Mouse (Mus musculus) gastrocnemius, adult 18-20 months (tissue): ENCODE results near the gene Ccdc27. TPM values are rescaled to one million over a fixed set of nuclear protein-coding genes. Genes with fewer than 3 reads are reported as not detected.

Experiments used
- total RNA-seq, 2 experiments: library from RNA; stranded (reverse); gene quantifications; 2 replicates each; pipeline ENCODE4 v1.2.3; 2021

The Ccdc27 gene
- total RNA-seq, 2 experiments from 2014 or later = not detected

Other genes with a start within 250 kb of the Ccdc27 start
- gene A430005L14Rik, start 85.4 kb downstream of the Ccdc27 start, total RNA-seq = 10 to 100 TPM; 16.4 to 19.5 TPM
- gene Dffb, start 67.6 kb downstream of the Ccdc27 start, total RNA-seq = under 1 TPM; 0.74 to 0.98 TPM
- gene Cep104, start 67.5 kb downstream of the Ccdc27 start, total RNA-seq = 10 to 100 TPM; 26.5 to 27.9 TPM
- gene Lrrc47, start 30.9 kb downstream of the Ccdc27 start, total RNA-seq = 10 to 100 TPM; 26.3 to 27.8 TPM
- 1 to 10 TPM; 1.4 to 2.2 TPM for gene Smim1, start 16.4 kb downstream of the Ccdc27 start, total RNA-seq
- not detected for gene Trp73, start 97.5 kb upstream of the Ccdc27 start, total RNA-seq
- gene Wrap73, start 99.7 kb upstream of the Ccdc27 start, total RNA-seq = 10 to 100 TPM; 12.0 to 12.9 TPM
- gene Tprgl, start 118.0 kb upstream of the Ccdc27 start, total RNA-seq = 100 to 1,000 TPM in 1 of 2 experiments, 10 to 100 TPM in 1; 93.9 to 108 TPM
- under 1 TPM; 0.25 to 0.40 TPM for gene Megf6, start 128.1 kb upstream of the Ccdc27 start, total RNA-seq